Mouse (Mus musculus): ENCODE results near the gene Gcc1. TPM values are rescaled to one million over a fixed set of nuclear protein-coding genes. Genes with fewer than 3 reads are reported as not detected.

The Gcc1 gene
- total and polyA plus RNA-seq, 3 experiments, result 9.0 to 9.2 TPM; not detected in 1

- Histone ChIP-seq H3K27ac (ENCODE audit: control insufficient read depth, low read depth, low read length) (peak overlapping the region; percentile 28; the same call in 1 of the 2 replicates), H3K79me2 (ENCODE audit: control insufficient read depth, insufficient read depth, low read length, poor library complexity) (peaks cover 13% of the 10 kb centered on the region), H3K36me3 (ENCODE audit: control insufficient read depth in 1 of 2, insufficient read depth in 2 of 2, low read length in 2 of 2) (peaks cover 0 to 17% of the 10 kb centered on the region in 2 experiments; a peak in 2 of 4 replicates), H3K9me3 (replicated peaks; ENCODE audit: insufficient read depth, low read length) (no peaks in the 10 kb centered on the region), H3K4me1 (ENCODE audit: control insufficient read depth in 1 of 2, insufficient read depth in 2 of 2, low read length in 2 of 2) (peaks cover 2 to 32% of the 10 kb centered on the region in 2 experiments), H3K4me3 (ENCODE audit: control insufficient read depth in 1 of 2, insufficient read depth in 1 of 2, low read depth in 2 of 2, low read length in 2 of 2) (peak overlapping the region; percentile 82 to 89), H3K27me3 (ENCODE audit: control insufficient read depth in 1 of 2, insufficient read depth in 2 of 2, low read length in 2 of 2) (no peaks in the 10 kb centered on the region), H3K9ac (ENCODE audit: control insufficient read depth, low read depth, low read length, poor library complexity, severe bottlenecking) (peak overlapping the region; percentile 75)
- DNase-seq (ENCODE audit: low read depth, low spot score), result peak; percentile 97
- TF ChIP-seq EP300 (IDR thresholded peaks at IDR 0.05; ENCODE audit: low read depth in 1 of 2, low read length in 2 of 2), result 0 out of 4 replicates have a peak, but pooled peaks of 1 of the 2 experiments have one; percentile 43
- peak; percentile 90 for TF ChIP-seq HCFC1 (IDR thresholded peaks at IDR 0.05; ENCODE audit: low read depth, low read length)
- TF ChIP-seq MAX (IDR thresholded peaks at IDR 0.05; ENCODE audit: low read length), result peak; percentile 34; the same call in 1 of the 2 replicates
- no peak for TF ChIP-seq BHLHE40 (IDR thresholded peaks at IDR 0.05; ENCODE audit: borderline replicate concordance, low read depth, low read length)
- TF ChIP-seq GABPA (IDR thresholded peaks at IDR 0.05; ENCODE audit: low read depth, low read length), result no peak
- no peak for TF ChIP-seq MYC (IDR thresholded peaks at IDR 0.05; ENCODE audit: low read depth, low read length)
- no peak for TF ChIP-seq ZKSCAN1 (IDR thresholded peaks at IDR 0.05; ENCODE audit: low read depth, low read length)
- TF ChIP-seq SIN3A (IDR thresholded peaks at IDR 0.05; ENCODE audit: low read length), result peak; percentile 93
- TF ChIP-seq CHD2 (IDR thresholded peaks at IDR 0.05; ENCODE audit: low read length), result no peak
- no peak for TF ChIP-seq MYB (IDR thresholded peaks at IDR 0.05; ENCODE audit: low read depth, low read length)
- TF ChIP-seq MXI1 (IDR thresholded peaks at IDR 0.05; ENCODE audit: low read depth, low read length), result peak; percentile 86
- peak; percentile 51 for TF ChIP-seq NELFE (IDR thresholded peaks at IDR 0.05; ENCODE audit: low read depth, low read length)
- peak; percentile 59; the same call in 1 of the 2 replicates for TF ChIP-seq RCOR1 (IDR thresholded peaks at IDR 0.05; ENCODE audit: low read depth, low read length)
- TF ChIP-seq TBP (IDR thresholded peaks at IDR 0.05; ENCODE audit: low read depth, low read length), result 0 out of 2 replicates have a peak, but pooled peaks have one; percentile 39
- 0 out of 2 replicates have a peak, but pooled peaks have one; percentile 59 for TF ChIP-seq POLR2AphosphoS2 (IDR thresholded peaks at IDR 0.05; ENCODE audit: low read length)
- TF ChIP-seq ZNF384 (IDR thresholded peaks at IDR 0.05; ENCODE audit: low read depth, low read length), result peak; percentile 16; the same call in 1 of the 2 replicates
- TF ChIP-seq NRF1 (IDR thresholded peaks at IDR 0.05; ENCODE audit: insufficient read depth, low read depth, low read length, poor library complexity, severe bottlenecking), result no peak
- TF ChIP-seq UBTF (IDR thresholded peaks at IDR 0.05; ENCODE audit: borderline replicate concordance, insufficient read depth, low read depth, low read length), result no peak; the same call in 1 of the 2 replicates
- no peak for TF ChIP-seq MAFK (IDR thresholded peaks at IDR 0.05; ENCODE audit: borderline replicate concordance, low read depth, low read length)
- TF ChIP-seq TAL1 (IDR thresholded peaks at IDR 0.05; ENCODE audit: low read length), result no peak
- peak; percentile 71 to 83 (median 75) for TF ChIP-seq CTCF (IDR thresholded peaks at IDR 0.05 in 2 of 3, conservative IDR thresholded peaks at IDR 0.05 in 1 of 3; ENCODE audit: control insufficient read depth in 1 of 3, insufficient read depth in 1 of 3, low read depth in 2 of 3, low read length in 3 of 3, poor library complexity in 1 of 3, severe bottlenecking in 1 of 3)
- peak; percentile 46; the same call in 1 of the 2 replicates for TF ChIP-seq ZMIZ1 (IDR thresholded peaks at IDR 0.05; ENCODE audit: low read depth, low read length)
- TF ChIP-seq POLR2A (IDR thresholded peaks at IDR 0.05; ENCODE audit: control insufficient read depth in 1 of 2, insufficient read depth in 1 of 2, low read depth in 1 of 2, low read length in 2 of 2, poor library complexity in 1 of 2), result peak; percentile 39 to 69; a peak in 3 of 4 replicates
- TF ChIP-seq GATA1 (IDR thresholded peaks at IDR 0.05; ENCODE audit: low read depth, low read length), result no peak
- 0 out of 2 replicates have a peak, but pooled peaks have one; percentile 60 for TF ChIP-seq MAZ (IDR thresholded peaks at IDR 0.05; ENCODE audit: low read depth, low read length)
- peak; percentile 97 for TF ChIP-seq ELF1 (IDR thresholded peaks at IDR 0.05; ENCODE audit: low read depth, low read length)
- TF ChIP-seq ETS1 (IDR thresholded peaks at IDR 0.05; ENCODE audit: low read depth, low read length), result peak; percentile 65
- no peak for TF ChIP-seq CHD1 (IDR thresholded peaks at IDR 0.05; ENCODE audit: low read depth, low read length)
- no peak for TF ChIP-seq POLR2AphosphoS5 (IDR thresholded peaks at IDR 0.05; ENCODE audit: borderline replicate concordance, low read depth, low read length)
- no peak for TF ChIP-seq JUND (IDR thresholded peaks at IDR 0.05; ENCODE audit: low read depth, low read length)
- no peak for TF ChIP-seq USF2 (IDR thresholded peaks at IDR 0.05; ENCODE audit: borderline replicate concordance in 1 of 2, insufficient read depth in 1 of 2, low read depth in 1 of 2, low read length in 2 of 2)
- TF ChIP-seq RAD21 (IDR thresholded peaks at IDR 0.05; ENCODE audit: low read depth, low read length), result peak; percentile 88
- TF ChIP-seq KAT2A (conservative IDR thresholded peaks at IDR 0.05; ENCODE audit: low read depth, low read length), result peak; percentile 60; the same call in 1 of the 2 replicates
- TF ChIP-seq ZC3H11A (IDR thresholded peaks at IDR 0.05; ENCODE audit: low read depth, low read length), result peak; percentile 63
- TF ChIP-seq E2F4 (IDR thresholded peaks at IDR 0.05; ENCODE audit: borderline replicate concordance, low read depth, low read length), result no peak
- TF ChIP-seq MEF2A (IDR thresholded peaks at IDR 0.05; ENCODE audit: extremely low read depth, insufficient replicate concordance, low read depth, low read length, poor library complexity, severe bottlenecking), result no peak
Observed at GRCm38 (mm10) chr6:28421469-28422000, 6.7 kb downstream of the Gcc1 start.

All from MEL (cell line).